9 mouse cellular contexts compared by ENCODE assay signal in genomic region chr6:146833485-146834314, GRCm38 (mm10). TPM values are rescaled to one million over a fixed set of nuclear protein-coding genes. Genes with fewer than 3 reads are reported as not detected.
A peak's percentile ranks its signal among the peaks of the same experiment; 100 is the strongest.
DNase-seq lines count a peak whose midpoint lies in the region; ATAC-seq lines count a peak whose summit lies in the region.
"Had no signal": no experiment of that assay in that cellular context is flagged by ENCODE, and none has a peak within 500 bp of the region (broad histone marks: within the 10 kb centered on the region; RNA-seq: fewer than 3 reads in every experiment).

No protein-coding gene starts in this region.

- DNase-seq in adrenal gland, adult 2 months: peak; percentile 61
- no peak for DNase-seq in adrenal gland, adult 18-20 months (ENCODE audit: low spot score in 2 of 2)
- peak; percentile 73 for DNase-seq in adrenal gland, postnatal 14 days
- peak; percentile 62 for DNase-seq in forebrain, embryonic 11.5 days (ENCODE audit: low spot score)
- DNase-seq in layer of hippocampus, postnatal 10 days (ENCODE audit: low spot score in 2 of 2): peak; percentile 48 to 57
- DNase-seq in lung, postnatal 25 days (ENCODE audit: low spot score): peak; percentile 57
- DNase-seq in right cerebral cortex, postnatal 10 days (ENCODE audit: low spot score in 2 of 2): peak; percentile 77 to 78

- no peaks in the 10 kb centered on the region for H3K4me1 ChIP-seq in forebrain, embryonic 11.5 days (replicated peaks; ENCODE audit: control insufficient read depth, insufficient read depth, low read length)
- H3K4me1 ChIP-seq in hindbrain, embryonic 12.5 days: peaks cover 3% of the 10 kb centered on the region; the same call in 1 of the 2 replicates
- H3K4me1 ChIP-seq: liver, embryonic 15.5 days had no signal

- H3K27me3 ChIP-seq in forebrain, embryonic 11.5 days (ENCODE audit: control insufficient read depth, insufficient read depth, low read length): no peaks in the 10 kb centered on the region
- no peaks in the 10 kb centered on the region for H3K27me3 ChIP-seq in hindbrain, embryonic 12.5 days
- H3K27me3 ChIP-seq: liver, embryonic 15.5 days had no signal

- H3K36me3 ChIP-seq in forebrain, embryonic 11.5 days (ENCODE audit: control insufficient read depth, insufficient read depth, low read length): no peaks in the 10 kb centered on the region
- no peaks in the 10 kb centered on the region for H3K36me3 ChIP-seq in hindbrain, embryonic 12.5 days
- H3K36me3 ChIP-seq: liver, embryonic 15.5 days had no signal

- ATAC-seq in forebrain, embryonic 11.5 days (replicated peaks; ENCODE audit: low FRiP score): peak; percentile 82
- peak; percentile 50 for ATAC-seq in hindbrain, embryonic 12.5 days (ENCODE audit: low FRiP score)

- no peak overlapping the region for H3K4me2 ChIP-seq in forebrain, embryonic 11.5 days (ENCODE audit: low read depth, low read length, severe bottlenecking)
- H3K4me2 ChIP-seq in hindbrain, embryonic 12.5 days (replicated peaks): no peak overlapping the region
- H3K4me2 ChIP-seq: liver, embryonic 15.5 days had no signal

- no peak overlapping the region for H3K27ac ChIP-seq in forebrain, embryonic 11.5 days (ENCODE audit: low read depth, low read length)
- H3K27ac ChIP-seq in hindbrain, embryonic 12.5 days: no peak overlapping the region
- H3K27ac ChIP-seq: liver, embryonic 15.5 days had no signal

- no peak overlapping the region for H3K4me3 ChIP-seq in forebrain, embryonic 11.5 days (ENCODE audit: low read depth, low read length)
- H3K4me3 ChIP-seq in hindbrain, embryonic 12.5 days: no peak overlapping the region
- H3K4me3 ChIP-seq: liver, embryonic 15.5 days had no signal

- 70% methylated on average over 6 of the region's 6 CpGs for WGBS in forebrain, embryonic 11.5 days
- WGBS in hindbrain, embryonic 12.5 days: 82% methylated on average over 6 of the region's 6 CpGs

- H3K9ac ChIP-seq in forebrain, embryonic 11.5 days (ENCODE audit: low read length): no peak overlapping the region
- H3K9ac ChIP-seq in hindbrain, embryonic 12.5 days: no peak overlapping the region
- H3K9ac ChIP-seq: liver, embryonic 15.5 days had no signal

- no peaks in the 10 kb centered on the region for H3K9me3 ChIP-seq in forebrain, embryonic 11.5 days (ENCODE audit: control insufficient read depth, low read length)
- H3K9me3 ChIP-seq in hindbrain, embryonic 12.5 days (replicated peaks): no peaks in the 10 kb centered on the region
- H3K9me3 ChIP-seq: liver, embryonic 15.5 days had no signal

RNA-seq across cellular contexts. Expression of gene Smco2, which starts 16.2 kb away (rescaled TPM):
- not detected for total RNA-seq in adrenal gland, adult 2 months (2021)
- polyA plus RNA-seq in adrenal gland, adult 2 months (2012; rRNA removed): not detected in 2 replicates
- total RNA-seq in adrenal gland, adult 18-20 months (2021): not detected
- not detected in 2 replicates for total RNA-seq in adrenal gland, postnatal 14 days (2021)
- polyA plus RNA-seq in forebrain, embryonic 11.5 days (2014; fragmentation: Nextera tagmentation; extraction: Ambion mirVana): not detected in 2 replicates
- polyA plus RNA-seq in hindbrain, embryonic 12.5 days (2016; fragmentation: Nextera tagmentation; extraction: Ambion mirVana): not detected in 2 replicates
- not detected for total RNA-seq in layer of hippocampus, postnatal 10 days (2021)
- polyA plus RNA-seq: liver, embryonic 15.5 days had no signal

RNA-seq across cellular contexts. Expression of gene Arntl2, which starts 37.8 kb away (rescaled TPM):
- total RNA-seq in adrenal gland, adult 2 months (2021): 1 to 10 TPM; 1.6 TPM
- 6.1 and 8.9 TPM in 2 replicates for polyA plus RNA-seq in adrenal gland, adult 2 months (2012; rRNA removed)
- 1 to 10 TPM in 1 of 2 experiments, under 1 TPM in 1; 0.67 to 1.2 TPM for total RNA-seq in adrenal gland, adult 18-20 months (2021)
- 1.3 and 3.2 TPM in 2 replicates for total RNA-seq in adrenal gland, postnatal 14 days (2021)
- 0.86 and 1.3 TPM in 2 replicates for polyA plus RNA-seq in forebrain, embryonic 11.5 days (2014; fragmentation: Nextera tagmentation; extraction: Ambion mirVana)
- polyA plus RNA-seq in hindbrain, embryonic 12.5 days (2016; fragmentation: Nextera tagmentation; extraction: Ambion mirVana): 2.2 and 3.0 TPM in 2 replicates
- total RNA-seq in layer of hippocampus, postnatal 10 days (2021): 10 to 100 TPM in 1 of 2 experiments, 1 to 10 TPM in 1; 9.8 to 14.1 TPM

RNA-seq across cellular contexts. Expression of gene Ppfibp1, which starts 54.6 kb away (rescaled TPM):
- total RNA-seq in adrenal gland, adult 2 months (2021): 10 to 100 TPM; 78.9 to 99.7 TPM
- 10.8 and 12.9 TPM in 2 replicates for polyA plus RNA-seq in adrenal gland, adult 2 months (2012; rRNA removed)
- 10 to 100 TPM; 72.0 to 88.3 TPM for total RNA-seq in adrenal gland, adult 18-20 months (2021)
- 83.0 and 102 TPM in 2 replicates for total RNA-seq in adrenal gland, postnatal 14 days (2021)
- polyA plus RNA-seq in forebrain, embryonic 11.5 days (2014; fragmentation: Nextera tagmentation; extraction: Ambion mirVana): 35.9 and 38.4 TPM in 2 replicates
- 38.6 and 45.6 TPM in 2 replicates for polyA plus RNA-seq in hindbrain, embryonic 12.5 days (2016; fragmentation: Nextera tagmentation; extraction: Ambion mirVana)
- total RNA-seq in layer of hippocampus, postnatal 10 days (2021): 10 to 100 TPM; 56.5 to 64.7 TPM

Comparison
In these comparisons a context has a peak if more than half of its experiments do, and no peak if none do; other contexts are left out.
1. DNase-seq: peak in adrenal gland, adult 2 months (single experiment), adrenal gland, postnatal 14 days (single experiment), forebrain, embryonic 11.5 days (single experiment), layer of hippocampus, postnatal 10 days (2 of 2), lung, postnatal 25 days (single experiment) and right cerebral cortex, postnatal 10 days (2 of 2); none in adrenal gland, adult 18-20 months (0 of 2).